Mouse (Mus musculus) heart, embryonic 14.5 days (tissue): ENCODE measurements around the gene Med29. TPM values are rescaled to one million over a fixed set of nuclear protein-coding genes. Genes with fewer than 3 reads are reported as not detected.
A peak's percentile ranks its signal among the peaks of the same experiment; 100 is the strongest.
"Not testable (repeated sequence)": the region's sequence is repeated elsewhere in the genome, so short reads cannot be mapped to it uniquely, and the experiment has no call there.

Experiments used
- ATAC-seq: fragments of 200-750 bp; cut with Nextera tagmentation; 2 replicates; pipeline ENCODE4 v1.8.0; 2017; ENCODE audit warnings: low read depth, moderate TSS enrichment; ENCODE audit not compliant: insufficient number of reproducible peaks, insufficient read depth, low FRiP score
- H3K27ac ChIP-seq, 2 experiments: fragments of 200-500 bp in 1 of 2; fragments of 300-500 bp in 1 of 2; sonication (generic) in 1 of 2; replicated peaks in 1 of 2; 2 replicates each; pipeline ENCODE4 v1.5.1; 2012 to 2014; ENCODE audit warnings: low read depth in 2 of 2, low read length in 2 of 2, control low read depth in 1 of 2, mild to moderate bottlenecking in 1 of 2, mixed read lengths in 1 of 2; ENCODE audit not compliant: control insufficient read depth in 1 of 2, insufficient read depth in 1 of 2
- H3K27me3 ChIP-seq: fragments of 300-500 bp; sonication (generic); 2 replicates; pipeline ENCODE4 v1.6.1; 2014; ENCODE audit warnings: mild to moderate bottlenecking, low read length, control low read depth; ENCODE audit not compliant: control insufficient read depth, insufficient read depth
- H3K36me3 ChIP-seq: fragments of 300-500 bp; sonication (generic); 2 replicates; pipeline ENCODE4 v1.6.1; 2014; ENCODE audit warnings: mild to moderate bottlenecking, control low read depth, low read length, mixed read lengths; ENCODE audit not compliant: control insufficient read depth, insufficient read depth
- H3K4me1 ChIP-seq, 2 experiments: fragments of 200-500 bp in 1 of 2; fragments of 300-500 bp in 1 of 2; sonication (generic) in 1 of 2; 2 replicates each; pipeline ENCODE4 v1.6.1; 2012 to 2014; ENCODE audit warnings: low read length in 2 of 2, control low read depth in 1 of 2, mixed read lengths in 1 of 2; ENCODE audit not compliant: control insufficient read depth in 2 of 2, insufficient read depth in 2 of 2
- H3K4me2 ChIP-seq: fragments of 300-500 bp; sonication (generic); 2 replicates; pipeline ENCODE4 v1.6.1; 2014; ENCODE audit warnings: mild to moderate bottlenecking, low read length
- H3K4me3 ChIP-seq, 2 experiments: fragments of 200-500 bp in 1 of 2; fragments of 300-500 bp in 1 of 2; sonication (generic) in 1 of 2; 2 replicates each; pipeline ENCODE4 v1.5.1; 2012 to 2014; ENCODE audit warnings: low read length in 2 of 2, mild to moderate bottlenecking in 2 of 2, control low read depth in 1 of 2, low read depth in 1 of 2, moderate library complexity in 1 of 2; ENCODE audit not compliant: control insufficient read depth in 1 of 2, insufficient read depth in 1 of 2
- H3K9ac ChIP-seq: fragments of 300-500 bp; sonication (generic); 2 replicates; pipeline ENCODE4 v1.6.1; 2014; ENCODE audit warnings: mild to moderate bottlenecking, low read length
- H3K9me3 ChIP-seq: fragments of 300-500 bp; sonication (generic); 2 replicates; pipeline ENCODE4 v1.6.1; 2016; ENCODE audit warnings: low read length, control low read depth; ENCODE audit not compliant: control insufficient read depth
- WGBS: fragments of 180-500 bp; shearing (Covaris S2); extraction: QIAGEN DNeasy Blood & Tissue Kit; methylation state at CpG from one replicate; pipeline ENCODE4 v1.1.7; 2014; 5-methylcytosine and 5-hydroxymethylcytosine counted together
- polyA plus RNA-seq: library from polyadenylated mRNA; unstranded; fragments of >200 nt; fragmentation: Nextera tagmentation; extraction: Ambion mirVana; gene quantifications from 2 replicates; pipeline ENCODE4 v1.2.1, GENCODE M21; 2014

Med29 gene
- polyA plus RNA-seq, 1 experiment from 2014 or later, result 57.7 TPM

GRCm38 (mm10) chr7:28398000-28398399, 5.5 kb upstream of the Med29 start:
- peaks cover 3 to 6% of the 10 kb centered on the region in 2 experiments; a peak in 2 of 4 replicates for H3K4me1 ChIP-seq
- H3K9me3 ChIP-seq, result no peaks in the 10 kb centered on the region
- WGBS, result 55% methylated on average over 3 of the region's 3 CpGs
- no peak overlapping the region for H3K4me3 ChIP-seq
- H3K36me3 ChIP-seq, result peaks cover 83% of the 10 kb centered on the region
- no peak for ATAC-seq
- no peaks in the 10 kb centered on the region for H3K27me3 ChIP-seq
- no peak overlapping the region for H3K27ac ChIP-seq
- no peak overlapping the region for H3K9ac ChIP-seq
- no peak overlapping the region for H3K4me2 ChIP-seq

GRCm38 (mm10) chr7:28395425-28395824, 2.9 kb upstream of the Med29 start:
- Histone ChIP-seq H3K9ac (no peak overlapping the region), H3K4me3 (no peak overlapping the region), H3K27ac (no peak overlapping the region), H3K4me2 (no peak overlapping the region), H3K4me1 (peaks cover 3 to 11% of the 10 kb centered on the region in 2 experiments; a peak in 3 of 4 replicates), H3K9me3 (no peaks in the 10 kb centered on the region), H3K36me3 (peaks cover 63% of the 10 kb centered on the region), H3K27me3 (no peaks in the 10 kb centered on the region)
- 93% methylated on average over 4 of the region's 4 CpGs for WGBS
- no peak for ATAC-seq

GRCm38 (mm10) chr7:28393272-28393951, 904 bp upstream of the Med29 start:
- H3K9me3 ChIP-seq, result no peaks in the 10 kb centered on the region
- peaks cover 63% of the 10 kb centered on the region for H3K36me3 ChIP-seq
- peak overlapping the region; percentile 46 to 67 for H3K27ac ChIP-seq
- peak overlapping the region; percentile 82 for H3K4me2 ChIP-seq
- H3K27me3 ChIP-seq, result no peaks in the 10 kb centered on the region
- peak overlapping the region; percentile 69 to 71 for H3K4me3 ChIP-seq
- peaks cover 3 to 11% of the 10 kb centered on the region in 2 experiments; a peak in 3 of 4 replicates for H3K4me1 ChIP-seq
- 5% methylated on average over 22 of the region's 22 CpGs for WGBS
- peak overlapping the region; percentile 82 for H3K9ac ChIP-seq
- no peak for ATAC-seq

DNA sequence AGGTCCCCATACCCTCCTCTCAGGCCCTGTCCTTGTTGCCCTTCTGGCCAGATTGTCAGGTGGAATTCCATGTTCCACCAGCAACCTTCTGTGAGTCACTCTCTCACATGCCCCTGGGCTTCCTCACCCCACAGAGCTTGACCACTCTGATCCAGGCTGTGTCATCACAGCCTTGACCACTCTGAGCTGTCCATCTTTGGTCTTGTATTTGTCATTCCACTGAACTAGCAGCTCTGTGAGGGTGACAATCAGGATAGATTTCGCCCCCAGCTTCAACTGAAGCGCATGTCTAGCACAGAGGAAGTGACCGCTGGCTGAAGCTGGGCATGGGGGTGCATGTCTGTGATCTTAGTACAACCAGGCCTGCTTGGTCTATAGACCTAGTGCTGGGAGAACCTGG, 2.2 kb downstream of the Med29 start:
- no peaks in the 10 kb centered on the region for H3K27me3 ChIP-seq
- H3K27ac ChIP-seq, result no peak overlapping the region
- no peak overlapping the region for H3K9ac ChIP-seq
- H3K4me1 ChIP-seq, result peaks cover 3 to 16% of the 10 kb centered on the region in 2 experiments; a peak in 3 of 4 replicates
- ATAC-seq, result no peak
- peaks cover 54% of the 10 kb centered on the region for H3K36me3 ChIP-seq
- no peak overlapping the region for H3K4me2 ChIP-seq
- H3K4me3 ChIP-seq, result no peak overlapping the region
- 94% methylated on average over 3 of the region's 3 CpGs for WGBS
- H3K9me3 ChIP-seq, result no peaks in the 10 kb centered on the region

- H3K4me2 ChIP-seq, H3K4me3 ChIP-seq, H3K9me3 ChIP-seq, H3K27me3 ChIP-seq, H3K9ac ChIP-seq, ATAC-seq, H3K27ac ChIP-seq: not testable (repeated sequence)
- H3K36me3 ChIP-seq, result peaks cover 51% of the 10 kb centered on the region
- 83% methylated on average over 7 of the region's 7 CpGs for WGBS
- peaks cover 13 to 21% of the 10 kb centered on the region in 2 experiments for H3K4me1 ChIP-seq
Observed at GRCm38 (mm10) chr7:28387384-28387783, 5.1 kb downstream of the Med29 start.

GRCm38 (mm10) chr7:28386877-28387276, 5.6 kb downstream of the Med29 start:
- not testable (repeated sequence) for H3K4me3 ChIP-seq
- H3K36me3 ChIP-seq, result peaks cover 51% of the 10 kb centered on the region
- WGBS, result 81% methylated on average over 6 of the region's 6 CpGs

DNA sequence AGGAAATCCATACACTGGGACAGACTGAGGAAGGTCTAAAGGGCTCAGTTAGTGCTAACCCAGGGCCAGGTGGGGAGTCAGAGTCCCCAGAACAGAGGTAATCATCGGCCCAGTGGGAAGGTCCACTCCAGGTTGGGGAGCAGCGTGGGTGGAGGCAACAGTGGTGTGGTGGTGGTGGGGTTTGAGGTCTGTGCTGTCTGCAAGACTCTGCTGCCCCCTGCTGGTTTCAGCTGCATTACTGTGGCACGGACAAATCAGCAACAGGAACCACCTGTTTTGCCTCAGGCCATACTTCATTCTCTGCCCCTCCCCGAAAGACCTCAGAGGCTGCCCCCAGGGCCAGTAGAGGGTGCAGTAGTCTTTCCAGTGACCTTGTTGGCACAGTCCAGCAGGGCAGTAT, 6.0 kb downstream of the Med29 start:
- Histone ChIP-seq H3K4me3 (no peak overlapping the region), H3K36me3 (peaks cover 51% of the 10 kb centered on the region), H3K4me2 (no peak overlapping the region), H3K4me1 (peaks cover 20 to 23% of the 10 kb centered on the region in 2 experiments), H3K9ac (no peak overlapping the region), H3K27ac (no peak overlapping the region), H3K9me3 (no peaks in the 10 kb centered on the region), H3K27me3 (no peaks in the 10 kb centered on the region)
- 5% methylated on average over 4 of the region's 4 CpGs for WGBS
- ATAC-seq, result peak; percentile 18

More at GRCm38 (mm10) chr7:28386877-28387276, 5.6 kb downstream of the Med29 start:
- not testable (repeated sequence) for H3K9me3 ChIP-seq, H3K4me2 ChIP-seq, H3K9ac ChIP-seq, H3K27ac ChIP-seq, ATAC-seq, H3K27me3 ChIP-seq
- H3K4me1 ChIP-seq, result peaks cover 16 to 23% of the 10 kb centered on the region in 2 experiments

- H3K9me3 ChIP-seq, result no peaks in the 10 kb centered on the region
- H3K4me1 ChIP-seq, result peaks cover 25 to 27% of the 10 kb centered on the region in 2 experiments
- no peaks in the 10 kb centered on the region for H3K27me3 ChIP-seq
- H3K4me2 ChIP-seq, result no peak overlapping the region
- no peak overlapping the region for H3K9ac ChIP-seq
- no peak overlapping the region for H3K4me3 ChIP-seq
- WGBS, result 81% methylated on average over 7 of the region's 7 CpGs
- no peak overlapping the region for H3K27ac ChIP-seq
- ATAC-seq, result no peak
- H3K36me3 ChIP-seq, result peaks cover 50% of the 10 kb centered on the region
Observed at GRCm38 (mm10) chr7:28386007-28386406, 6.5 kb downstream of the Med29 start.
